ENCODE assay signal across 1 mouse cellular context in the genomic region with DNA sequence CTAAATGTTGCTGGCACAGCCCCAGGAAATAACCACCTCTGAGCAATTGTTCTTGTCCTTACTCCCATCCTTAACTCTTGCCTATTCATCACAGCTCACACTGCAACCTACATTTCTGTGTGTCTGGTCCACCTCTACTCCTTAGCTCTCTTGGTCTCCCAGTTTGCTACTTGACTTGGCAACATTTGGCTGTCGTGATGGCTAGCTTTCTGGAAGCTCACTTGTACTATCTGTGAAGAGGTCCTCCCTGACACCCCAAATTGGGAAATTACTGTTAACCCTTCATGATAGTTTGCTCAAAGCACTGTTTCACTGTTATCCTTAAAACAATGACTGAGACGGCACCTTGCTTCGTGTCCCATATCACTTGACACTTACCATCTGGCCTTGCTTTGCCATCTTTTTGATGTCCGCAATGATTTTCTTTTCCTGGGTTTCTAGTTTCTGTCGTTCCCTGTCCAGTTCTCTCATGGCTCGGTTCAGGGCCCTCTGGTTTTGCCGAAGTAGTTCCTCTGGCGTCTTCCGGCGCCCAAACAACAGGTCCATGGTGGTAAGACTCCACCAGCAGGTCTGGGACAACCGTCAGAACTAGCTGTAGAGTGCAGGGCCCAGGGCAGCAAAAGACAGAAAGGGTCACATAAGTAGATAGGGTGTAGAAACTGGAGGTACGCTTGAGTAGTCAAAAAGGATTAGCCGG.
TF ChIP-seq lines count a peak whose summit lies in the region.

No protein-coding gene starts in this region.

TF ChIP-seq in MEL, 35 proteins besides CTCF, POLR2A, EP300 and RAD21:
- TF ChIP-seq NRF1 (IDR thresholded peaks at IDR 0.05; ENCODE audit: insufficient read depth, low read depth, low read length, poor library complexity, severe bottlenecking), result no peak
- peak; percentile 31; the same call in 1 of the 2 replicates for TF ChIP-seq ZMIZ1 (IDR thresholded peaks at IDR 0.05; ENCODE audit: low read depth, low read length)
- TF ChIP-seq CHD1 (IDR thresholded peaks at IDR 0.05; ENCODE audit: low read depth, low read length), result no peak
- TF ChIP-seq KAT2A (conservative IDR thresholded peaks at IDR 0.05; ENCODE audit: low read depth, low read length), result no peak
- TF ChIP-seq GATA1 (IDR thresholded peaks at IDR 0.05; ENCODE audit: low read depth, low read length), result no peak
- TF ChIP-seq MAFK (IDR thresholded peaks at IDR 0.05; ENCODE audit: borderline replicate concordance, low read depth, low read length), result no peak
